Mouse (Mus musculus): ENCODE results near the gene Ncf4.

DNA sequence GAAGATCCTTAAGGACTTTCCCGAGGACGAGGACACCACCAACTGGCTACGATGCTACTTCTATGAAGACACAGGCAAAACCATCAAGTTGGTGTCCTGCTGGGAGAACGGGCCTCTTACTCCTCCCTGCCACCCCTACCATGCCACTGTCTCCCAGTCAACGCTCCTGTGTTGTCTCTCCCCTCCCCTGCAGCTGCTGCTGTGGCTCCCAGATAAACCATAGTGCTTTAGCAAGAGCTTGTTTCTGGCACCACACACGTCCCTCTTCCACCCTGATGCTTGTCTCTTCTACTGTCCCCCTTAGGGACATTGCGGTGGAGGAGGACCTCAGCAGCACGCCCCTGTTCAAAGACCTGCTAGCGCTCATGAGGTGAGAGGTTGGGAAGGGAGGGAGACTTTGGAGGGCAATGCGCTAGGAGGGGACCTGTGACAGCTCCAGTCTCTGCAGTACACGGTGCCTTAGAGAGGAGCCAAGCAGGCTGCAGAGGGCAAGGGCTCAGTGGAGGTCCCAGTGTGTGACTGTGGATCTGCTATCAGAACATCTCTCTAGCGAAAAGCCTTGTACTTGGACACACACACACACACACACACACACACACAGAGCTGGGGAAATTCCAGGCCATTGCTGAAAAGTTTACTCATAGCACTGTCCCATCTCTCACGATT, 16.2 kb downstream of the Ncf4 start:
- TF ChIP-seq CTCF (IDR thresholded peaks at IDR 0.05; ENCODE audit: extremely low read depth, insufficient read depth, low read length), result no peak
- TF ChIP-seq POLR2A (IDR thresholded peaks at IDR 0.05; ENCODE audit: extremely low read depth, insufficient read depth, low read length), result no peak

Data from cortical plate, adult 2 months (tissue).